Mouse (Mus musculus): ENCODE results near the gene Pigc.

DNA sequence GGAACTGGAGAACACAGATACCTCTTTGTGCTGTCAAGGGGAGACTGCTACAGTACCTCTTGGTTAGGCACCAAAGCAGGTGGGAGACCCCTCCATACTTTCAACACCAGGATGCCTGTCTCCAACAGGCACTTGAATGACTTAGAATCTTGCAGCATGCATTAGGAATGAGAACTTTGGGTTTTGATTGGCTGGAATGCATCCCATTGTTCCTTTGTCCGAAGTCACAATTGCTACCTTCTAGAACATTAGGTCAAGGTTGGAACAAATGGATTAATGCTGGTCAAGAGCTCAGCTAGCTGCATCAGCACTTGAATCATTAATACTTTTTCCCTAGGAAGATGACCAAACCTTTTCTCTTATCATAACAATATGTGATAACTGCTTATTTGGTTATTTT, 10.6 kb downstream of the Pigc start, which contains the start of gene 4930558K02Rik:
- TF ChIP-seq CTCF (IDR thresholded peaks at IDR 0.05; ENCODE audit: borderline replicate concordance, insufficient read depth, low read depth, low read length) = no peak
- TF ChIP-seq POLR2A (IDR thresholded peaks at IDR 0.05; ENCODE audit: borderline replicate concordance, insufficient read depth, low read length) = no peak
